Mouse (Mus musculus) cortical plate, adult 2 months (tissue): ENCODE results near the gene Arhgef25.

Experiments used
- CTCF ChIP-seq: fragments of 200-500 bp; IDR thresholded peaks from 2 replicates; pipeline ENCODE4 v1.5.1; 2011; ENCODE audit warnings: mild to moderate bottlenecking, control low read depth, low read length; ENCODE audit not compliant: insufficient read depth; ENCODE audit errors: extremely low read depth
- POLR2A ChIP-seq: fragments of 200-500 bp; IDR thresholded peaks from 2 replicates; pipeline ENCODE4 v1.6.1; 2011; ENCODE audit warnings: mild to moderate bottlenecking, low read length, control low read depth; ENCODE audit not compliant: insufficient read depth; ENCODE audit errors: extremely low read depth

DNA sequence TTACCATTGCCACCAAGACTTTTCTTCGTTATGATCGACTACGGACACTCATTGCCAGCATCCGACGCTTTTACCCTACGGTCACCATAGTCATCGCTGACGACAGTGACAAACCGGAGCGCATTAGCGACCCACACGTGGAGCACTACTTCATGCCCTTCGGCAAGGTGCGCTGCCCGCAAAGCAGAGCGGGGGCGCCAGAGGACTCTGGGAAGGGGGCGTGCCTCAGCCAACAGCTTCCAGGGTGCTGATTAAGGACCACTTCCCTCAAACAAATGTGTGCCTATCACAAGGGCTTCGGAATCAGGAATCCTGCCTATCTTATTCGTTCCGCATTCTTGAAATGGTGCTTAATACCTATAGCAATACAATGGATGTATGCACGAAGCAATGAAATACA, 19.9 kb downstream of the Arhgef25 start:
- TF ChIP-seq CTCF (no peak), POLR2A (no peak)
